Mouse (Mus musculus) myocyte (in vitro differentiated cells): ENCODE measurements around the gene Pilrb1.

Experiments
- CEBPB ChIP-seq: IDR thresholded peaks from 2 replicates; pipeline ENCODE4 v1.6.1; 2011; ENCODE audit warnings: mild to moderate bottlenecking, moderate library complexity; ENCODE audit not compliant: poor library complexity, insufficient read depth, severe bottlenecking
- E2F4 ChIP-seq: IDR thresholded peaks from one replicate; pipeline ENCODE4 v1.6.1; 2011; ENCODE audit warnings: mild to moderate bottlenecking, control low read depth, moderate library complexity; ENCODE audit not compliant: insufficient read depth
- MAX ChIP-seq: IDR thresholded peaks from one replicate; pipeline ENCODE4 v1.6.1; 2011; ENCODE audit warnings: low read depth, mild to moderate bottlenecking, control low read depth
- MYOD1 ChIP-seq, 3 experiments: IDR thresholded peaks; one replicate each; pipeline ENCODE4 v1.6.1; 2011; ENCODE audit warnings: control low read depth in 2 of 3, low read depth in 2 of 3, mild to moderate bottlenecking in 2 of 3, moderate library complexity in 1 of 3; ENCODE audit not compliant: insufficient read length in 2 of 3, control insufficient read depth in 1 of 3
- MYOG ChIP-seq, 3 experiments: IDR thresholded peaks; one replicate each; pipeline ENCODE4 v1.6.1; 2011; ENCODE audit warnings: control low read depth in 2 of 3, low read depth in 2 of 3, mild to moderate bottlenecking in 2 of 3; ENCODE audit not compliant: insufficient read length in 2 of 3, control insufficient read depth in 1 of 3, insufficient read depth in 1 of 3
- POLR2A ChIP-seq: IDR thresholded peaks from one replicate; pipeline ENCODE4 v1.6.1; 2011; ENCODE audit warnings: low read depth, mild to moderate bottlenecking, control low read depth, moderate library complexity; ENCODE audit not compliant: insufficient read length
- POLR2AphosphoS2 ChIP-seq: IDR thresholded peaks from one replicate; pipeline ENCODE4 v1.6.1; 2011; ENCODE audit warnings: low read depth, control low read depth; ENCODE audit not compliant: insufficient read length
- SRF ChIP-seq: IDR thresholded peaks from one replicate; pipeline ENCODE4 v1.6.1; 2011; ENCODE audit warnings: low read depth; ENCODE audit not compliant: control insufficient read depth, insufficient read length
- TCF12 ChIP-seq: IDR thresholded peaks from one replicate; pipeline ENCODE4 v1.6.1; 2011; ENCODE audit warnings: mild to moderate bottlenecking, control low read depth; ENCODE audit not compliant: poor library complexity, insufficient read depth, severe bottlenecking
- TCF3 ChIP-seq: IDR thresholded peaks from one replicate; pipeline ENCODE4 v1.6.1; 2011; ENCODE audit warnings: low read depth, control low read depth; ENCODE audit not compliant: insufficient read length
- USF1 ChIP-seq: IDR thresholded peaks from one replicate; pipeline ENCODE4 v1.6.1; 2011; ENCODE audit warnings: low read depth, mild to moderate bottlenecking, control low read depth, moderate library complexity

DNA sequence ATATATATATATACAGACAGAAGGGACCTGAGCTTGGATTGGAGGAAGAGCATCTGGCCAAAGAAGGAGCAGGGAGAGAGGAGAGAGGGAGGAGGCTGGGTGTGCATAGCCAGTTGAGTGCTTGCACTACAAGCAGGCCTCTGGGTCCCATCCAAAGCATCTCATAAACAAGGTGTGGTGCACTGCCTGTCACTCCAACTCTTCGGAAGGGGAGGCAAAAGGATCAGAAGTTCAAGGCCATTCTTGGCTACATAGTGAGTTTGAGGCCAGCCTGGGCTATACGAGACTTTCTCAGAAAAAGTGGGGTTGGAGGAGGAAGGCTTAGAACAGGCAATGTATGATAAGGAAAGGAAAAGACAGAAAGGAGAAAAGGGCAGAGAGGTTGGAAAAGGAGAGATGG lies 31.9 kb downstream of the Pilrb1 start:
- no peak for TF ChIP-seq MAX
- no peak for TF ChIP-seq POLR2A
- no peak for TF ChIP-seq MYOD1 (IDR thresholded peaks at IDR 0.05; ENCODE audit: control insufficient read depth in 1 of 3, insufficient read length in 2 of 3, low read depth in 2 of 3)
- no peak for TF ChIP-seq TCF3
- no peak for TF ChIP-seq CEBPB
- TF ChIP-seq E2F4, result no peak
- no peak for TF ChIP-seq TCF12
- TF ChIP-seq USF1, result no peak
- TF ChIP-seq POLR2AphosphoS2, result no peak
- TF ChIP-seq MYOG (IDR thresholded peaks at IDR 0.05; ENCODE audit: control insufficient read depth in 1 of 3, insufficient read depth in 1 of 3, insufficient read length in 2 of 3, low read depth in 2 of 3), result no peak
- TF ChIP-seq SRF, result no peak
